Mouse (Mus musculus): ENCODE data around the gene Olfr1037.
"Not testable (repeated sequence)": the region's sequence is repeated elsewhere in the genome, so short reads cannot be mapped to it uniquely, and the experiment has no call there.

The Olfr1037 gene

DNA sequence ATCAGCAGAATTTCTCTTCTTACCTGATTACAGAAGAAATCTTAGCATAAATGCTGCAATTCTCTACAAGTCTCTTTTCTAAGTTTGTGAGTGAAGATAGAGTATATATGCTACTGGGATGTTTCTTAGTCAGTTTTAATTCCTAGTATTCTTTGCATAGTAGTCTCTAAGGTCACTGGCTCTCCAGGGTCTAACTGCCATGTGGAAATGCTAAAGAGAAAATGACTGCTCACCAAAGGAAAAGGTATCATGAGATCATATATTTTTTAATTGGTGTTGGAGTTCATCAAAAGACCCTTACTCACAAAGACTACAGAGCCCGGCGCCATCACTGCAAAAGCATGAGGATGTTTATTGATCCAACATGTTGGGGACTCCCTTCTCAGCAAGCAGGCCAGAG is at the start of gene Olfr1037:
TSS of gene Olfr1037 (minus strand) at position 101 of the 400 bp plus-strand sequence.
- no peak for DNase-seq (ENCODE audit: low spot score)

GRCm38 (mm10) chr2:86135828-86136227 is 48.6 kb upstream of the Olfr1037 start, which contains the start of gene Olfr1039:
Gene Olfr1039, minus strand, starts transcription at chr2:86135928.
- no peak for DNase-seq (ENCODE audit: low spot score)

GRCm38 (mm10) chr2:86080478-86080877 is 6.7 kb downstream of the Olfr1037 start:
- DNase-seq (ENCODE audit: low spot score), result not testable (repeated sequence)

GRCm38 (mm10) chr2:86073692-86074091 is 13.5 kb downstream of the Olfr1037 start, which contains the start of gene Olfr1036:
Gene Olfr1036, plus strand, starts transcription at chr2:86073992.
- not testable (repeated sequence) for DNase-seq (ENCODE audit: low spot score)

- no peak for DNase-seq (ENCODE audit: low spot score)
Measured at GRCm38 (mm10) chr2:86070189-86070588, 17.0 kb downstream of the Olfr1037 start.

DNA sequence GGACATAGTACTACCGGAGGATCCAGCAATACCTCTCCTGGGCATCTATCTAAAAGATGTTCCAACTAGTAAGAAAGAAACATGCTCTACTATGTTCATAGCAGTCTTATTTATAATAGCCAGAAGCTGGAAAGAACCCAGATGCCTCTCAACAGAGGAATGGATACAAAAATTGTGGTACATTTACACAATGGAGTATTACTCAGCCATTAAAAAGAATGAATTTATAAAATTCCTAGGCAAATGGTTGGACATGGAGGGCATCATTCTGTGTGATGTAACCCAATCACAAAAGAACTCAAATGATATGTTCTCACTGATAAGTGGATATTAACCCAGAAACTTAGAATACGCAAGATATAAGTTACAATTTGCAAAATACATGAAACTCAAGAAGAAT is 23.4 kb downstream of the Olfr1037 start:
- not testable (repeated sequence) for DNase-seq (ENCODE audit: low spot score)

- DNase-seq (ENCODE audit: low spot score), result not testable (repeated sequence)
Measured at GRCm38 (mm10) chr2:86050777-86051176, 36.4 kb downstream of the Olfr1037 start.

DNA sequence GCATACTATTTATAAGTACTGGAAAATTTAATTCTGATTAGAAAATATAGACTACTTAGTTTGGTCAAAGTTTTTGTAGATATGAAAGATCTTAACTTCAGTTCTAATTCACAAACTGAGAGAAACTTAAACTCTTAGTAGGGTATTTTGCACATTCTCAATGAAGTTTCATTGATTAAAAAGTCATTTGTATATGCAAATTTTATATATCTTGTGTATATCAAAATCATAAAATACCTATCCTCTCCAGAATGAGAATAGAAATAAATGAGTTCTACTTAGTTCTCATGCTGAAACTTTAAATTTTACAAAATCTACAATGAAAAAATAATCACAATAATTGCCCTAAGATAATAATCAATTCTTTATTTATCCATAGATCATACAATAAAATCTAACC is 41.6 kb downstream of the Olfr1037 start, which contains the start of gene Olfr1034:
TSS of gene Olfr1034 (plus strand) at position 301 of the 400 bp plus-strand sequence.
- no peak for DNase-seq (ENCODE audit: low spot score)
